Mouse (Mus musculus): Measurements from ENCODE around the gene Nudt10.
"Not testable (repeated sequence)": the region's sequence is repeated elsewhere in the genome, so short reads cannot be mapped to it uniquely, and the experiment has no call there.

Gene Nudt10

GRCm38 (mm10) chrX:6172823-6173640 is at the start of gene Nudt10:
Gene Nudt10 (minus strand): TSS chrX:6173015.
- DNase-seq (ENCODE audit: low read depth, low spot score) = not testable (repeated sequence)

- peak; percentile 0 for DNase-seq (ENCODE audit: low read depth, low spot score)
Measured at GRCm38 (mm10) chrX:6172136-6172822, 536 bp downstream of the Nudt10 start.

- DNase-seq (ENCODE audit: low read depth, low spot score) = no peak
Measured at GRCm38 (mm10) chrX:6171718-6172117, 1.1 kb downstream of the Nudt10 start.

Measured in ES-CJ7 (cell line).